Comparison of ENCODE assay signal across 18 mouse cellular contexts in genomic region chr2:135954760-135955548, GRCm38 (mm10).
A peak's percentile ranks its signal among the peaks of the same experiment; 100 is the strongest.
DNase-seq lines count a peak whose midpoint lies in the region; ATAC-seq and TF ChIP-seq lines count a peak whose summit lies in the region.
"Had no signal": no experiment of that assay in that cellular context is flagged by ENCODE, and none has a peak within 500 bp of the region (broad histone marks: within the 10 kb centered on the region; RNA-seq: fewer than 3 reads in every experiment).

No protein-coding gene starts in this region.

- H3K9ac ChIP-seq in lung, embryonic 16.5 days (ENCODE audit: low read length): no peak overlapping the region
- H3K9ac ChIP-seq in stomach, postnatal 0 days (ENCODE audit: low read length): no peak overlapping the region
- H3K9ac ChIP-seq: forebrain, postnatal 0 days; liver, embryonic 15.5 days had no signal

- H3K36me3 ChIP-seq in lung, embryonic 16.5 days (ENCODE audit: control insufficient read depth, insufficient read depth, low read length): no peaks in the 10 kb centered on the region
- H3K36me3 ChIP-seq in stomach, postnatal 0 days (ENCODE audit: control insufficient read depth, insufficient read depth, low read length): no peaks in the 10 kb centered on the region
- H3K36me3 ChIP-seq: liver, embryonic 15.5 days had no signal

- no peak overlapping the region for H3K4me2 ChIP-seq in lung, embryonic 16.5 days (ENCODE audit: low read depth, low read length)
- H3K4me2 ChIP-seq in stomach, postnatal 0 days (replicated peaks; ENCODE audit: low read depth): no peak overlapping the region
- H3K4me2 ChIP-seq: heart, embryonic 11.5 days; liver, embryonic 15.5 days had no signal

- H3K27me3 ChIP-seq in lung, embryonic 16.5 days (ENCODE audit: control insufficient read depth, insufficient read depth, low read depth, low read length): no peaks in the 10 kb centered on the region
- no peaks in the 10 kb centered on the region for H3K27me3 ChIP-seq in stomach, postnatal 0 days (ENCODE audit: control insufficient read depth, insufficient read depth, low read length)
- H3K27me3 ChIP-seq: liver, embryonic 15.5 days; megakaryocyte, embryonic 14.5 days had no signal

- DNase-seq in heart, adult 8-10 months (ENCODE audit: low spot score): peak; percentile 26
- DNase-seq in heart, postnatal 36 days: no peak
- peak; percentile 9 to 42 for DNase-seq in lung, adult 18-20 months
- no peak for DNase-seq in lung, postnatal 4 days
- no peak for DNase-seq in stomach, postnatal 0 days (ENCODE audit: low spot score)
- DNase-seq in layer of hippocampus, adult 9-10 months (ENCODE audit: low spot score): no peak
- DNase-seq in embryo, embryonic 10.5 days (ENCODE audit: low spot score): no peak
- DNase-seq: adrenal gland, postnatal 14 days; cerebellum, adult 2 months; forebrain, postnatal 0 days; gastrocnemius, postnatal 14 days; heart, postnatal 4 days; right cerebral cortex, adult 18-20 months had no signal

- no peaks in the 10 kb centered on the region for H3K9me3 ChIP-seq in lung, embryonic 16.5 days (ENCODE audit: control insufficient read depth, low read length)
- no peaks in the 10 kb centered on the region for H3K9me3 ChIP-seq in stomach, postnatal 0 days (ENCODE audit: control insufficient read depth, low read length)
- H3K9me3 ChIP-seq: liver, embryonic 15.5 days; megakaryocyte, embryonic 14.5 days had no signal

- H3K4me3 ChIP-seq in lung, embryonic 16.5 days (ENCODE audit: low read length): no peak overlapping the region
- no peak overlapping the region for H3K4me3 ChIP-seq in stomach, postnatal 0 days (ENCODE audit: low read depth, low read length)
- H3K4me3 ChIP-seq: left cerebral cortex, adult 2 months; liver, embryonic 15.5 days; megakaryocyte, embryonic 14.5 days had no signal

- 43% methylated on average over 13 of the region's 13 CpGs for WGBS in lung, embryonic 16.5 days
- WGBS in stomach, postnatal 0 days: 30% methylated on average over 13 of the region's 13 CpGs

- peak; percentile 83 for TF ChIP-seq EP300 in stomach, postnatal 0 days (optimal IDR thresholded peaks at IDR 0.05)

- intact Hi-C loops in heart, postnatal 36 days (cut with DNase I): no loop called here

- TF ChIP-seq CTCF in stomach, postnatal 0 days (IDR thresholded peaks at IDR 0.05; ENCODE audit: low read depth): no peak

- ATAC-seq in lung, embryonic 16.5 days (ENCODE audit: low read depth): peak; percentile 41; the same call in 1 of the 2 replicates
- peak; percentile 69 for ATAC-seq in stomach, postnatal 0 days (ENCODE audit: low FRiP score, low TSS enrichment)
- ATAC-seq: forebrain, postnatal 0 days had no signal

- peaks cover 5% of the 10 kb centered on the region; the same call in 1 of the 2 replicates for H3K4me1 ChIP-seq in lung, embryonic 16.5 days (replicated peaks; ENCODE audit: control insufficient read depth, insufficient read depth, low read length)
- no peaks in the 10 kb centered on the region for H3K4me1 ChIP-seq in stomach, postnatal 0 days (replicated peaks; ENCODE audit: control insufficient read depth, insufficient read depth)
- H3K4me1 ChIP-seq: liver, embryonic 15.5 days had no signal

- no peak overlapping the region; the same call in 1 of the 2 replicates for H3K27ac ChIP-seq in lung, embryonic 16.5 days (ENCODE audit: low read length)
- peak overlapping the region; percentile 40; the same call in 1 of the 2 replicates for H3K27ac ChIP-seq in stomach, postnatal 0 days (replicated peaks)
- H3K27ac ChIP-seq: left cerebral cortex, adult 2 months; liver, embryonic 15.5 days had no signal

Comparison
In these comparisons a context has a peak if more than half of its experiments do, and no peak if none do; other contexts are left out.
1. DNase-seq: peak in heart, adult 8-10 months (single experiment) and lung, adult 18-20 months (2 of 2); none in heart, postnatal 36 days (0 of 2), lung, postnatal 4 days (0 of 2), stomach, postnatal 0 days (single experiment), layer of hippocampus, adult 9-10 months (single experiment) and embryo, embryonic 10.5 days (single experiment).